Mouse (Mus musculus) megakaryocyte progenitor cell, adult 5-6 weeks (primary cell): ENCODE measurements at regions not wholly inside any gene's neighbourhood (a gene's known extent, or its start where the extent isn't known, plus 50 kb on each side); places are given as distances from the start of the nearest gene placed in this dataset.
A peak's percentile ranks its signal among the peaks of the same experiment; 100 is the strongest.

Experiments used
- ATAC-seq: replicated peaks from 2 replicates; pipeline ENCODE4 v1.8.0; 2016; ENCODE audit warnings: mild to moderate bottlenecking, moderate TSS enrichment, inconsistent platforms; ENCODE audit not compliant: poor library complexity

- peak; percentile 52 for ATAC-seq
Observed at GRCm38 (mm10) chr1:14513662-14514061, 1579.5 kb downstream of the 4930444P10Rik start.

GRCm38 (mm10) chr1:14512481-14513285 lies 1580.4 kb downstream of the 4930444P10Rik start:
- ATAC-seq: no peak

- ATAC-seq: peak; percentile 13; the same call in 1 of the 2 replicates
Observed at GRCm38 (mm10) chr1:14506831-14507690, 1586.1 kb downstream of the 4930444P10Rik start.

GRCm38 (mm10) chr1:14506201-14506830 lies 1586.8 kb downstream of the 4930444P10Rik start:
- peak; percentile 73 for ATAC-seq

DNA sequence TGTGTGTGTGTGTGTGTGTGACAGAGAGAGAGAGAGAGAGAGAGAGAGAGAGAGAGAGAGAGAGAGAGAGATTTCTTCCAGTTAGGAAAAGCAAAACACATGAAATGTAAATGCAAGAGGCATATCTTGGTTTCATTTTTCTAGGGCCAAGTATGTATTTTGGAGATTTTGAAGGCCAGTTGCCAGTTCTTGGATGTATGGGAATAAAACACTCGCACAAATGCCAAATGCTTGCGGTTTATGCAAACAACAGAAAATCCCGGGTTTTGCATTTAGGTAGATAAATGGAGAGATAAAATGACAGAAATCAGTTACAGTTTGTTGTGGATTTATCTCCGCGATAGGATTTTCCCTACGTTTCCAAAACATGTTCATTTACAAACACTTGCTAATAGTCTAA lies 1587.4 kb downstream of the 4930444P10Rik start:
- no peak for ATAC-seq

- peak; percentile 10; the same call in 1 of the 2 replicates for ATAC-seq
Observed at GRCm38 (mm10) chr1:14504767-14505343, 1588.3 kb downstream of the 4930444P10Rik start.

- no peak for ATAC-seq
Observed at GRCm38 (mm10) chr1:14503881-14504742, 1589.0 kb downstream of the 4930444P10Rik start.

- no peak for ATAC-seq
Observed at GRCm38 (mm10) chr1:14503193-14503800, 1589.8 kb downstream of the 4930444P10Rik start.

- ATAC-seq: no peak
Observed at GRCm38 (mm10) chr1:14499105-14499504, 1594.0 kb downstream of the 4930444P10Rik start.

GRCm38 (mm10) chr1:14490026-14490425 lies 1603.1 kb downstream of the 4930444P10Rik start:
- no peak for ATAC-seq

DNA sequence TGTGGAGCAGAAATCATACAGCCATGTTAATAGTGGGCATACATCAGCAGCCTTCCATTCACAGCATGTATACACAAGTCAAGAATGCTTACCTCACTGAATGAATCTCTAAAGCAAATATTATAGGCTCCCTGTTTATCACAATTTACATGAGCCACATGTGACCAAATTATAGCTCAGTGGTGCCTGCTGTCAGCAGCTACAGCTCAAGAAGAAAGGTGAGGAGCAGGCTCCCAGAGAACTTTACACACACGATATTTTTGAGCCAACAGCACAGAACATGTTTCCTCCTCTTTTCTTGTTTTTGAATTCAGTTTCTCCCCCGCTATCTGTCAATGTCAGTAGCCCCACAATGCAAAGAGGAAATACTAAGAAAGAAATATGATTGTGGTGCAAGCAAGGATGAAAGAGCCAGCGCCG lies 1605.4 kb downstream of the 4930444P10Rik start:
- no peak for ATAC-seq

DNA sequence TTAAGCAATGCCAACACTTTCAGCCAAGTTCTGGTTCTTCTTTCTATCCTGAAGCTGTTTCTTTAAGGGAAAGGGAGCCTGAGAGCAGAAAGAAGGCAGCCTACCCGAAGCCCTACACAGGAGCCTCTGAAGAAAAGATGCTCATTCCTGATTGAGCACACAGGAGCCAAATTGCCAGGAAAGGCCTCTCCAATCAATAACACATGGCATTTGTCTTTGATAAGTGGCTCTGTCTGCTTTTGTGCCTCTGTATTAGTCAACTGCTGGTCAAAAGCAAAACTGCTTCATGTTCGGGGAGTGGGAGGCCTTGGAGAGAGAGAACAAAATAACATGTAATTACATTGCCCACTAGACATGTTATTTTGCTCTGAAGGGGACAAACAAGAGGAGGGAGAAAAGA lies 1607.4 kb downstream of the 4930444P10Rik start:
- no peak for ATAC-seq

DNA sequence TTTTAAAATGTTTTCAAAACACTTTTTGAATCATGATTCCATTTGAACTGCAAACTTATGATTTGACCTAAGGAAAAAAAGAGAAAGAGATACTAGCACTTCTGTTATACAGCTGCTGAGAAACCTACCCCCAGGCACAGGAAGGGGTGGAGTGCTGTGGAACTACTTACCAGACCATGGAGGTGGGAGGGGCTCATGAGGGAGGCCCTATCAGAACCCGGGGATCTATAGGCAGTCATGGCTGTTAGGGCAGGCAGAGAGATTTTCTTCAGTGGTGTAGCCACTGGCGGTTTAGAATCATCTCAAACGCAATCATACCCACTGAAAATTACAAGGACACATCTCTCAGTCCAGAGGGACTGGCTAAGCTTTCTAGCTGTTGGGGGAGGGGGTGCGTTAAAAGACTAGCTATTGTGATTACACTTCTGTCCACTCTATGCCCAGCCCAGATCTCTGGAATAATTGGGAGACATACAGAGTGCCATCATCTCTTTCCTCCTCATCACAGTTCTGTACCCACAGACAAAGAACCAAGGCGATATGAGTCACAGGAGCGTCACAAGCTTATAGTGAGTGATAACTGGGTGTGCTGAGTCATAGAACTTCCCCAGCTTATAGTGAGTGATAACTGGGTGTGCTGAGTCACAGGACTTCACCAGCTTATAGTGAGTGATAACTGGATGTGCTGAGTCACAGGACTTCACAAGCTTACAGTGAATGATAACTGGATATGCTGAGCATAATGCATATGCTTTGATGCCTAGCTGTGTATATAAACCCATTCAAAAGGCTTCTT lies 1608.8 kb downstream of the 4930444P10Rik start:
- peak; percentile 99 for ATAC-seq

DNA sequence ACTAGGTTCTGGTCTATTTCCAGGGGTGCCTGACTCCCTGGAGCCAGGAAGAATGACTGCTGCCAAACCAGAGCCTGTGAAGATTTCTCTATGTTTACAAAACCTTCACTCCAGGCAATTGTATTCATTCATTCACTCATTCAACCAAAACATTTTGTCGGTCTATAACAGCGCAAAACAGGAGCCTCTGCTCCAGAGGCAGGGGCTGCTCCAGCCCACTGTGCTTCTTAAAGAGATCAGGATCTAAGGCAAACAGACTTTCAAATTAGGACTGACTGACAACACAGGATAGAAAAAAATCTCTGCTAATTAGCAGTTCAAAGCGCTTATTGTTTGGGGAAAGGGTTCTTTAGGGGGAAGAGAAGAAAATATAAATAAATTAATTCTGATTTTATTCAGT lies 1620.8 kb downstream of the 4930444P10Rik start:
- no peak for ATAC-seq

DNA sequence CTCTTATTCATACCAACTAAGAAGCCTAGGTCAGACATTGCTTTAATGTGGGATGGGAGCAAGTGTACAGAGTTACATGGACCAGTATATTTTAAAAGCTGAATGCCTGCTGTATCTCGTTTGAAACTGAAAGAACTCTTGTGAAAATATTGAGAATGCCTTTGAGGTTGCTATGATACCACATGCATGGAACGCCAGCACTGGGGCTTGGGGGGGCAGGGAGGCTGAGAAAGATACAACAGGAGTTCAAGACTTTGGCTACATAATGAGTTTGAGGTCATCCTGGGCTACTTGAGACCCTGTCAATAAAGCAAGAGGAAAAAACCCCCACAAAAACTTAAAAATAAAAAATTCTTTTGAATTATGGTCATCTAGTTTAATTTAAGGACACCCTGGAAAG lies 1621.6 kb downstream of the 4930444P10Rik start:
- ATAC-seq: no peak

DNA sequence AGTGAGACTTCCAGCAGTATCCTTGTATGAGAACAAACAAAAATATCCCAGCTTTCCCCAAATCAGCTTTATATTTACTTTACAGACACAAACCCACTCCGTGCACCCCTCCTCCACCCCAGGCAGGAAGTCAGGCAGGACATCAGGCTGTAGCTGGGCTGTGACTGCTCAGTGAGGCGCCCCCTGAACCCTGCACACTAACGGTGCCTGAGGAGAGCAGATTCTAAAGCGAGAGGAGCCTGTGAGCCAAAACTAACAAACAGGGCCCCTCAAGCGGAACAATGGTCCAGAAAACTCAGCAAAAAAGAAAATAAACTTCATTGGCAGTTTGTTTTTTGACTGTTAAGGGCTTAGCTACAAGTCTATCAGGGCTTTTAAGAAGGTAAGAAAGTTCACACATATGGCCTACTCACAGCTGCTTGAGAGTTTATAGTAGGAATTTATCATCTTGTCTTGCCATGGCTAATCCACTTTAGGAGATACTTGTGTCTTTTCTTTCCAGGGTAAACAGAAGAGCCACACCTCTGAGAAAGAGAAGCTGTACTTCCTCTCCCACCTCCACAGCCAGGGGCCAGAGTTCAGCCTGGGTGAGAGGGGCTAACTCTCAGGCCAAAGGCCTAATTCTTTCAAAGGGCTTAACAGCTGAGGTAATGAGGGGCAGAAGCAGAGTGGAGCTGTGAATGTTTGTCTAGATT lies 1628.2 kb downstream of the 4930444P10Rik start:
- no peak for ATAC-seq

GRCm38 (mm10) chr1:14462496-14462895 lies 1630.6 kb downstream of the 4930444P10Rik start:
- no peak for ATAC-seq

DNA sequence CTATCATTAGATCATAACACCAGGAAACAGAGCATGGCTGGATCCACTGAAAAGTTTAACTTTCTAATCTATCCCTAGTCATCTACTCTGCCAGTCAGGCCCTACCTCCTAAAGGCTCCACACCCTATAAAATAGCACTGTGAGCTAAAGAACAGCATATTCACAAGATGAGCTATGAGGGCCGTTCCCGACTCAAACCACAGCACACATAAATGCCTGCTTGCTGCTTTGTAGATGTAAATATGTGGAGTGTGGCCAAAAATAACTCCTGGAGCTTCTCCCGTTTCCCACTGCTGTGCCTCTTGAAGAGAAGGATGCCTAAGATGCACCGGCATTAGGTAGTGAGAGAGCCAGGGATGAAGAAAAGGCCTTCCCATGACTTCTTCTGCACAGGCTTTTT lies 1632.3 kb downstream of the 4930444P10Rik start:
- no peak for ATAC-seq
